Mouse (Mus musculus) testis, adult 2 months (tissue): ENCODE measurements at regions not wholly inside any gene's neighbourhood (a gene's known extent, or its start where the extent isn't known, plus 50 kb on each side); places are given as distances from the start of the nearest gene placed in this dataset.

ENCODE experiments used
- CTCF ChIP-seq: fragments of 200-500 bp; IDR thresholded peaks from 2 replicates; pipeline ENCODE4 v1.5.1; 2012; ENCODE audit warnings: low read depth, mild to moderate bottlenecking, inconsistent platforms, low read length, moderate library complexity; ENCODE audit not compliant: control insufficient read depth, insufficient read depth, insufficient replicate concordance
- POLR2A ChIP-seq: fragments of 200-500 bp; IDR thresholded peaks from 2 replicates; pipeline ENCODE4 v1.6.1; 2012; ENCODE audit warnings: low read depth, mild to moderate bottlenecking, inconsistent platforms, low read length, moderate library complexity; ENCODE audit not compliant: control insufficient read depth

DNA sequence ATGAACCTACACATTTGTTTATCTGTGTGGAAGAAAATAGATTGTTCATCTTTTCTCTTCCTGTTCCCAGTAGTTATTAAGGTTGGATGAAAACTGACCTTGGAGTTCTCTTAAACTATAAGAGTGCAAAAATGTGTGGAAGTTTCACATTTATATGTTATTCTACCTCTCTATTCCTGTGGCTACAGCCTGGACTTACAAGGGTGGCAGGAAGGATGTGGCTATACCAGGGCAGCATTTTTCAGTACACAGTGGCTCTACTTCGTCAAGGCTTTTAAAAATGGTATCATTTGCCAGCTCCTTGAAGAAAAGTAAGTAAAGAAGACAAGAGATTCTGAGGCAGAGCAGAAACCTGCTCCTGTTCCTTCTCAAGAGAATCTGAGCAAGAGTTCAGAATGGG, 241.5 kb upstream of the Megf9 start:
- TF ChIP-seq CTCF, result no peak
- TF ChIP-seq POLR2A, result no peak
